Mouse (Mus musculus): ENCODE results near the gene Ahdc1.

DNA sequence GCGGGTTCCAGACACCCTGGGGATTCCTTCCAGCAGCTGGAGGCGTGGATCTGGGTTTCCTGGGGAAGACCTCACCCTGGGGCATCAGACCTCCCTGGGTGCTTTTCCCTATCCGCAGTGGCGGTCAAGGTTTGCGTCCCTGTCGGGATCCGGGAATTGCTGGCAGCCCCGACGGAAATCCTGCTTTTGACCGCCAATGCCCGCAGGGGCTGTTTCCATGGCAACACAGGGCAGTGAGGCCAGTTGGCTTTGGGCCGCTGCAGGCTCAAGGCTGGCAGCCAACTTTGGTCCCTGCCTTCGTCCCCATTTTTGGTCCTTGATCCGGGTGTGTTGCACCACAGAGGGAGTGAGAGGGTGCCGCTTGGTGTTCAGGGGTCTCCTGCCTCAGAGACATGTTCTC, 36.2 kb upstream of the Ahdc1 start:
- TF ChIP-seq CEBPB (IDR thresholded peaks at IDR 0.05; ENCODE audit: insufficient read depth, poor library complexity, severe bottlenecking) (no peak), POLR2A (IDR thresholded peaks at IDR 0.05; ENCODE audit: insufficient read length, low read depth) (no peak)

Measured in myocyte (in vitro differentiated cells).